10 mouse cellular contexts compared by ENCODE assay signal in the genomic region with DNA sequence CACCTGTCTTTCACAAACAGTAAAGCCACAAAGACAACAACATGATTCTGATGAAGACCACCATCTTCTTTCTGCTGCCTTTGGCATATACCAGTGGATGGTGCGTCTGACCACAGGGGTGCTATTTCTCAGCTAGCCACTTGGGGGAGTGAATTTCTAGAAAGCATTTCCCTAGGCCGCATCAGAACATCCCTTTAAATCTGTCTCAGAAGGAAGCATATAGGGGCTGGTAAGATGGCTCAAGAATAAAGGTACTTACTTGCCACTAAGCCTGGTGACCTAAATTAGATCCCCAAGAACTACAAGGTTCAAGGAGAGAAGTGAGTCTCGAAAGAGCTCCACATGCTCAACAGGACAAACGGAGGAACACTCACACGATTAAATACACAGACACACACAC.
DNase-seq lines count a peak whose midpoint lies in the region; ATAC-seq lines count a peak whose summit lies in the region.
"Had no signal": no experiment of that assay in that cellular context is flagged by ENCODE, and none has a peak within 500 bp of the region (broad histone marks: within the 10 kb centered on the region; RNA-seq: fewer than 3 reads in every experiment).

No protein-coding gene starts in this region.

- H3K36me3 ChIP-seq in hindbrain, embryonic 16.5 days (ENCODE audit: control insufficient read depth, insufficient read depth, low read length), result no peaks in the 10 kb centered on the region
- peaks cover 4% of the 10 kb centered on the region for H3K36me3 ChIP-seq in hindbrain, embryonic 13.5 days

- H3K27me3 ChIP-seq in hindbrain, embryonic 16.5 days (replicated peaks; ENCODE audit: control insufficient read depth, insufficient read depth, low read length), result no peaks in the 10 kb centered on the region
- H3K27me3 ChIP-seq in hindbrain, embryonic 13.5 days, result no peaks in the 10 kb centered on the region

- WGBS in hindbrain, embryonic 16.5 days, result 82% methylated on average over 5 of the region's 5 CpGs
- WGBS in hindbrain, embryonic 13.5 days, result 77% methylated on average over 5 of the region's 5 CpGs

- peak; percentile 37; the same call in 1 of the 2 replicates for ATAC-seq in hindbrain, embryonic 16.5 days
- ATAC-seq in hindbrain, embryonic 13.5 days (ENCODE audit: low FRiP score), result no peak
- peak; percentile 44 for ATAC-seq in granulocyte monocyte progenitor cell, adult 5-6 weeks (replicated peaks; ENCODE audit: poor library complexity, severe bottlenecking)
- no peak for ATAC-seq in erythroblast, adult 5-6 weeks (replicated peaks; ENCODE audit: low FRiP score, poor library complexity, severe bottlenecking)

- no peak overlapping the region for H3K27ac ChIP-seq in hindbrain, embryonic 16.5 days (ENCODE audit: low read depth, low read length)
- no peak overlapping the region for H3K27ac ChIP-seq in hindbrain, embryonic 13.5 days

- peak; percentile 55 to 58 for DNase-seq in right cerebral cortex, postnatal 10 days (ENCODE audit: low spot score in 2 of 2)
- no peak for DNase-seq in right cerebral cortex, postnatal 14 days
- no peak for DNase-seq in urinary bladder, postnatal 25 days (ENCODE audit: low spot score)
- DNase-seq in urinary bladder, postnatal 36 days (ENCODE audit: low spot score in 2 of 2), result no peak
- DNase-seq: adrenal gland, postnatal 14 days; layer of hippocampus, postnatal 36 days had no signal

- no peak overlapping the region for H3K4me2 ChIP-seq in hindbrain, embryonic 16.5 days (ENCODE audit: low read length)
- no peak overlapping the region for H3K4me2 ChIP-seq in hindbrain, embryonic 13.5 days

- no peak overlapping the region for H3K4me3 ChIP-seq in hindbrain, embryonic 16.5 days (ENCODE audit: low read length)
- no peak overlapping the region for H3K4me3 ChIP-seq in hindbrain, embryonic 13.5 days

- H3K4me1 ChIP-seq in hindbrain, embryonic 16.5 days (ENCODE audit: control insufficient read depth, insufficient read depth, low read depth, low read length), result no peaks in the 10 kb centered on the region
- no peaks in the 10 kb centered on the region; the same call in 1 of the 2 replicates for H3K4me1 ChIP-seq in hindbrain, embryonic 13.5 days (replicated peaks)

- H3K9me3 ChIP-seq in hindbrain, embryonic 16.5 days (ENCODE audit: control insufficient read depth, low read length), result no peaks in the 10 kb centered on the region
- H3K9me3 ChIP-seq in hindbrain, embryonic 13.5 days, result no peaks in the 10 kb centered on the region

- no peak overlapping the region for H3K9ac ChIP-seq in hindbrain, embryonic 16.5 days (ENCODE audit: low read depth, low read length)
- no peak overlapping the region for H3K9ac ChIP-seq in hindbrain, embryonic 13.5 days

Comparison
In these comparisons a context has a peak if more than half of its experiments do, and no peak if none do; other contexts are left out.
1. ATAC-seq: peak in hindbrain, embryonic 16.5 days (single experiment) and granulocyte monocyte progenitor cell, adult 5-6 weeks (single experiment); none in hindbrain, embryonic 13.5 days (single experiment) and erythroblast, adult 5-6 weeks (single experiment).
2. DNase-seq: peak in right cerebral cortex, postnatal 10 days (2 of 2); none in right cerebral cortex, postnatal 14 days (single experiment), urinary bladder, postnatal 25 days (single experiment) and urinary bladder, postnatal 36 days (0 of 2).